Mouse (Mus musculus) left cerebral cortex, postnatal 25 days (tissue): ENCODE measurements at regions not wholly inside any gene's neighbourhood (a gene's known extent, or its start where the extent isn't known, plus 50 kb on each side); places are given as distances from the start of the nearest gene placed in this dataset.
"Not testable (repeated sequence)": the region's sequence is repeated elsewhere in the genome, so short reads cannot be mapped to it uniquely, and the experiment has no call there.

ENCODE experiments used
- DNase-seq, 2 experiments: peaks; one replicate each; pipeline ENCODE4 v3.0.0; 2022; ENCODE audit warnings: low spot score in 2 of 2, mixed read lengths in 1 of 2
- intact Hi-C: fragments of 180-260 bp; cut with DNase I; formaldehyde crosslinking; loops from one replicate; pipeline ENCODE4 v1.15.1; 2025

DNA sequence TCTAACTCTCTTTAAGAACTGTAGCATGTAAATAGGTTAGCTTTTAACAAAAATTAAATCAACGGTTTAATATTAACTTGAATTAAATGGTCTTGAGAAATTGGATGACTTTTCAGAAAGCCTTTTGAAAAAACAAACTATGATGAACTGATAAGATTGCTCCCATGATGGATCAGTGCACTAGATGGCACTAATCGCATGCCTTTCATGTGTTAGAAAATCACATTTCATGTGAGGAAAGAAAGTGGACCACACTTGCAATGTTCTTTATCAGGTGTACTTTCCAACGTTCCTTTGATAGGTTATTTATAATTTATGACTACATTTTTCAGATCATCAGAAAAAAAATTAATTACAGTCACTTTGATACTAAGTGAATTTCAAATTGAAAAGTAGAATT, 1003.2 kb upstream of the 4930412O13Rik start:
- intact Hi-C loops: loop anchor here (5.0 kb wide), 1 partner anchor 1134 kb away; no protein-coding TSS in a partner anchor
- DNase-seq: no peak

- DNase-seq: peak in 1 of 2 experiments; percentile 38
- intact Hi-C loops: no loop called here
Measured at GRCm38 (mm10) chr2:8912417-8912816, 968.6 kb upstream of the 4930412O13Rik start.

DNA sequence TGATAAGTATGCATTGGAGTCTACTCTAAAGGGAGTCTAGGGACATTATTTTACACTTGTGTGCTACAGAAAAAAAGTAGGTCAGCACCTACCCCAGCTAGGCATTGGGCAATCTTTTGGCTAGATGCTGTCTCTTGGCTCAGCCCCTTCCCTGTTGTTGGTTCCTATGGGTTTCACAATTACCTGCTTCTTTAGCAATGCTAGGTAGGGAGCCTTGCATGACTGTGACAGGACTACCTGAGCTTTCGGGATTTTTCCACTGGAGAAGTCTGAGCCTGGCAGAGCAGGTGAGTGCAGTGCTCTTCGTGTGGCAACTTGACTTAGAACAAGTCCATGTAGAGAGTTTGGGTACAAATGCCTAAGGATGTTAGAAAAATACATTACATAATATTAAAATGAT, 956.2 kb upstream of the 4930412O13Rik start:
- no peak for DNase-seq
- intact Hi-C loops: no loop called here

DNA sequence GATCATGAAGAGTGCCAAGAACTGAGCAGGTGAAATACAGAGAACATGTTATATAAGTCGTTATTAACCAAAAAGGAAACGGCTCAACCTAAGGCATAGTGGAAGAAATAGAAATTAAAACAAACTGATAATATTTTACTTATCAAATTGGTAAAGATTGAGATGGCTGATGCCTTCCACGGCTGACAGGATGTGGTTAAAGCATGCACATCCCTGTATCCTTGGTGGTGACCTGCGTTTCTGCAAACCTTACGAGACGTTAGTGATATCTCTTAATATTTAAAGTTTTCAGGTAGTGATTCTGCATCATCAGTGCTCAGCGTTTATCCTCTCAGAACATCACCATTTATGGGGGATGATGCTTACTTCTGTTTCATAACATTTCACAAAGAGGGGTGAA, 939.5 kb upstream of the 4930412O13Rik start:
- intact Hi-C loops: no loop called here
- no peak for DNase-seq

DNA sequence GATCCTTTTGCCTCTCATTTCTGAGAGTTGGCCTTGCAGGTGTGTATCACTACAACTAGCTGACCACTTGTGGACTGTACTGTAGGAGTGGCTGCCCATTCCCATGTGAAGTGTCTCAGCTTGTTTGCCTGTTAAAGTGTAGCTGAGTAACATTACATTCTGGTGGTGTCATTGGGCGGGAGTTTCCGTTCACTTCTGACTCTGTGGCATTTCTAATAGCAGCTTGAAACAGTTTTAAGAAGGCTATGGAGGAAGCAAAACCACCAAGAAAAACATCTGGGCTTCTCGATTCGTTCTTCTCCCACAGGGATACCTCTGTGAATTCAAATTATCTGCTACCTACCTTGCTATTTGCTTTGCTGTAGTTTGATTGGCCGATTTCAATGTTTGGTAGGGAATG, 922.1 kb upstream of the 4930412O13Rik start:
- intact Hi-C loops: no loop called here
- DNase-seq: no peak

- intact Hi-C loops: no loop called here
- no peak for DNase-seq
Measured at GRCm38 (mm10) chr2:8964952-8965668, 915.9 kb upstream of the 4930412O13Rik start.

DNA sequence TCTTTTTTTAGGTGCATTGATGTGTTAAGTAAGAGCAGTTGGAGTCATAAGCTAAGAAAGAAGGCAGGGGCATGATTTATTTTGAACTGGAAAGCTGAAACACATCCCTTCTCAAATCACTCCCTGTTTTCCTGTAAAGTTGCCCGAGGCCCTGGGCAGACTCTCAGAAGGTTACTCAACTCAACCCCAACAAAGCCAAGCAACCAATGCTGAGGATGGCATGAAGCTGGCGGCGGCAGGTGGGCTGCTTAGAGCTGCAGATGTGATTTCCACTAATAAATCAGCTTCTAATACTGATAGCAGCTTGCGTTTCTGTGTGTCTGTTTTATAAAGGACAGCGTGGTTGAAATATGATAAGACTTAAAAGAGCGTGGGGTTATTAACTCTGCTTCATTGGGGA, 905.4 kb upstream of the 4930412O13Rik start:
- intact Hi-C loops: no loop called here
- no peak for DNase-seq

- peak in 1 of 2 experiments; percentile 2 for DNase-seq
- intact Hi-C loops: no loop called here
Measured at GRCm38 (mm10) chr2:9012326-9012725, 868.7 kb upstream of the 4930412O13Rik start.

DNA sequence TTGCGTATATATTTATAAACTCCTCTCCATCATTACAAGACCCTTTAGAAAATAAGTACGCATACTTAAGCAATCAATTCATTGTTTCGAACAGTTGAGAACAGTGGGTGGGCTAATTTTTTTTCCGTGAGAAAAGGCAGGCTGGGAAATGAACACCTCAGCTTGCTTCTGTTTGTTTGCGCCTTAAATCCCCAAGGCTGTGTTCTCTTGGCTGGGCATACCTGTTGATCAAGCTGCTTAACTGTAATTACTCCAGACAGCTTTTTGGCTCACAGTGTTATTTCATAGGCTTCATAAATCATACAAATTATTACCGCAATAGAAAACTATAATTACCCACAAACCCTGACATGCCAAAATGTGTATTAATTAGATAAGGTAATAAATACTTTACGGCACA, 848.0 kb upstream of the 4930412O13Rik start:
- no peak for DNase-seq
- intact Hi-C loops: no loop called here

DNA sequence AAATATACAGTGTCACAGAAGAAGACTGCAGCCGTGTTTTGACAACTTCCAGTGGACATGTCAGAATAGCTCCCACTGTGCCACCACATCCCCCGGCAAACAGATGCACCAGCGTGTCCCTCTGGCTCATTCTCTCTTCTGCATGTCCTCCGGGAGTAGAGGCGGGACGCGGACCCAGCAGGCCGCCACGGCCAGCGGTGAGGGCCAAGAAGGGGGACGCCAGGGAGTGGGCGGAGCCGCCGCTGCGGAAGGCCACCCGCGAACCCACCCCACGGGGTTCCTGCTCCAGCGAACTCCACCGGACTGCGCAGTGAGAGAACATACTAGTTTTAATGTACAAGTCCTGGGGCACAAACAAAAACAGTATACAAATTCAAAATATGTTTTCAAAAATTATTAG, 838.7 kb upstream of the 4930412O13Rik start:
- DNase-seq, intact Hi-C loops: not testable (repeated sequence)

- intact Hi-C loops: no loop called here
- no peak for DNase-seq
Measured at GRCm38 (mm10) chr2:9047980-9048379, 833.1 kb upstream of the 4930412O13Rik start.

DNA sequence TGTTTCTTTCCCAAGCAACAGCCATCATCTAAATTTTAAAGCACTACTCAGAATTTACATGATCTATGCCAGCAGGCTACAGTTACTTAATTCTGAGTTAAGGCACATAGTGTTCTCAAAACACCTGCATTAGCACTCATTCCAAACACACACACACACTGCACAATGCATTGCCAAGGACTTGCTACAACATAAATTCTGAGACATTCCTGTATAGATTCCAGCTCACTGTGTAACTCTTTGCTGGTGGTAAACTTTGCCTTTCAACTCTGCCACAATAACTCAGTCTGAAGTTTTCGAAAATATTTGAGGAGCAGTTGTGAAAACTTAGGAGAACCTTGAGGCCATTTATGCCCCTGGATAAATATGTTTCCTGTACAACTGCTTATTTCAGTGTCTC, 807.2 kb upstream of the 4930412O13Rik start:
- DNase-seq: no peak
- intact Hi-C loops: no loop called here

DNA sequence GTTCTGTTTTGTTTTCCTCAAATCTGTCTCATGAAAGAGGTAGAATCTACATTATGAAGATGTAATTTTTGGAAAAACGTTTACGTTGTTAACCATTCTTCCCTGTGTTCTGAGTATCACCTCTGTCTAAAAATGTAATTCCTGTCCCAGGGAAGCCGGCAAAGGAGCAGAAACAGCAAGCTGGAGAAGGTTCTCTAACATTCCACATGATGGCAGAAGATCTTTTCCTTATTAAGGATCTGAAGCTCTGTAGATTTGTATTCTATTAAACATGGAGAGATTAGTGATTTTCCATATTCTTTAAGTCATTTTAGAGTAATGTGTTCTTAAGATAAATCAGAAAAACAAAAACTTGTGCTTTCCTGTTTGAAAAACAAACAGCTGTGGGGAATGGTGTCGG, 802.9 kb upstream of the 4930412O13Rik start:
- intact Hi-C loops: loop anchor here (5.0 kb wide), 1 partner anchor 799 kb away; no protein-coding TSS in a partner anchor
- peak in 1 of 2 experiments; percentile 8 for DNase-seq

GRCm38 (mm10) chr2:9081746-9082145, 799.3 kb upstream of the 4930412O13Rik start:
- intact Hi-C loops: no loop called here

GRCm38 (mm10) chr2:9095317-9095716, 785.7 kb upstream of the 4930412O13Rik start:
- no peak for DNase-seq
- intact Hi-C loops: no loop called here

More at GRCm38 (mm10) chr2:9081746-9082145, 799.3 kb upstream of the 4930412O13Rik start:
- DNase-seq: no peak

DNA sequence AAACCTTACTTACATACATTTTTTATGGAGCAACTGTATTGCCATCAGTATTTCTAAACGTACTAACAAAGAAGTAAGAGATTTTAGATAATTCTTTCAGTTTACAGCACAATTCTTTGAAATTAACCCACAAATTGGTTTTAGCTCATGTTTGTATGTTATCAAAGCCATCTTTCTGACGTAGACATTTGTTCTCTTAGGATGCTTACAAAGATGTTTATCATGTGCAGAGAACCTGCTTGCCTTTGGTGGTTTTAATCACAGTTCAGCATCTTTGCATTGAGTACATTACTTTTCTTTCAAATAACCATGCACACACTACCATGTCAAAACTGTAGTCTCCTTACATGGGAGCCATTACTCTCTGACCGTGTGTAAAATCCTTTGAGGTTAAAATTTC, 764.4 kb upstream of the 4930412O13Rik start:
- no peak for DNase-seq
- intact Hi-C loops: no loop called here

- intact Hi-C loops: no loop called here
- no peak for DNase-seq
Measured at GRCm38 (mm10) chr2:9117523-9117922, 763.5 kb upstream of the 4930412O13Rik start.

GRCm38 (mm10) chr2:9136963-9137362, 744.1 kb upstream of the 4930412O13Rik start:
- DNase-seq: no peak
- intact Hi-C loops: no loop called here

GRCm38 (mm10) chr2:9141411-9141810, 739.6 kb upstream of the 4930412O13Rik start:
- DNase-seq: peak in 1 of 2 experiments; percentile 6
- intact Hi-C loops: no loop called here

- DNase-seq: no peak
Measured at GRCm38 (mm10) chr2:9155604-9156003, 725.4 kb upstream of the 4930412O13Rik start.

GRCm38 (mm10) chr2:9160181-9160580, 720.9 kb upstream of the 4930412O13Rik start:
- intact Hi-C loops: no loop called here

More at GRCm38 (mm10) chr2:9155604-9156003, 725.4 kb upstream of the 4930412O13Rik start:
- intact Hi-C loops: no loop called here

More at GRCm38 (mm10) chr2:9160181-9160580, 720.9 kb upstream of the 4930412O13Rik start:
- no peak for DNase-seq
